Mouse (Mus musculus): ENCODE data around the gene Fbxo7. TPM values are rescaled to one million over a fixed set of nuclear protein-coding genes. Genes with fewer than 3 reads are reported as not detected.

The Fbxo7 gene
- polyA plus RNA-seq, 1 experiment = 81.5 TPM

DNA sequence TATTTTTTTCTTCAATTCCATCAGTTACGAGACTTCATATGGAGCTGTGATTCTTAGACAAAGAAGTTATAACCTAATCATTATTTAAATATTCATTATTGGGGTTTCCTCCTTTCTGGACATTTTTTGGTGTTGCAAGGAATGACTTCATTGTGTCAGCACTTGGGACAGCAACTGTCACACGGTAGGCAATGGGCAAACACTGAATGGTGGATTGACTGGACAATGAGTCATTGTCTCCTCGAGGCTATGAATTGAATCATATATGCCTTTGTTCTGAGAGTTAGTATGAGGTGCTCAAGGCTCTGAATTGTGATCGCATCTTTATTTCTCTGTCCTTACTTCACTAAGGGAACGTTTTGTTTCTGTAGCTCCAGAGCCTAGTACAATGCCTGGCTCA is 15.3 kb upstream of the Fbxo7 start:
- WGBS = 79% methylated on average over 5 of the region's 5 CpGs

DNA sequence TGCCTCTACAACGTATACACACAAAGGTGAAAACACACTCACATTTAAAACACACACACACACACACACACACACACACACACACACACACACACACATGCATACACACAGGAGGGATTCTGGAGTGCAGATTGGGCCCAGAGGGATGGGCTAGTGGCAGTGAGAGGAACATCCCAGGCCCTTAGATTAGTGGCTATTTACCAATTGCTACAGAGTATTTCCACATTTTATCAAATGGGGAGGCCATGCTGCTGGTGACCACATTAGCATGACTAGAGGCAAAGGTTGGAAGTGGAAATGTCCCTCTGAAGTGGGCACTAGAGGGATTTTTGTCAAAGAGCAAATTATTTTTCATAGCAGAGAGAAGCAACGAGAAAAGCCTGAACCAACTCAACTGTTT is 12.1 kb upstream of the Fbxo7 start:
- H3K4me1 ChIP-seq (ENCODE audit: control insufficient read depth, insufficient read depth, low read length) = no peaks in the 10 kb centered on the region
- no peaks in the 10 kb centered on the region for H3K27me3 ChIP-seq (replicated peaks; ENCODE audit: control insufficient read depth, insufficient read depth, low read length)
- no peaks in the 10 kb centered on the region for H3K36me3 ChIP-seq (ENCODE audit: control insufficient read depth, insufficient read depth, low read length)
- WGBS = 98% methylated on average over 2 of the region's 2 CpGs
- no peak overlapping the region for H3K4me3 ChIP-seq (ENCODE audit: insufficient read depth, low read depth, low read length)
- DNase-seq = no peak
- TF ChIP-seq CTCF (conservative IDR thresholded peaks at IDR 0.05; ENCODE audit: insufficient read depth, insufficient read length, low read depth, low read length) = no peak
- no peak for TF ChIP-seq POLR2A (IDR thresholded peaks at IDR 0.05; ENCODE audit: low read depth, low read length)
- H3K27ac ChIP-seq (ENCODE audit: insufficient read depth, low read depth, low read length) = no peak overlapping the region

More for the DNA sequence above, 15.3 kb upstream of the Fbxo7 start:
- Histone ChIP-seq H3K27me3 (replicated peaks; ENCODE audit: control insufficient read depth, insufficient read depth, low read length) (no peaks in the 10 kb centered on the region), H3K27ac (ENCODE audit: insufficient read depth, low read depth, low read length) (no peak overlapping the region), H3K4me3 (ENCODE audit: insufficient read depth, low read depth, low read length) (no peak overlapping the region), H3K36me3 (ENCODE audit: control insufficient read depth, insufficient read depth, low read length) (no peaks in the 10 kb centered on the region), H3K4me1 (ENCODE audit: control insufficient read depth, insufficient read depth, low read length) (no peaks in the 10 kb centered on the region)
- TF ChIP-seq POLR2A (IDR thresholded peaks at IDR 0.05; ENCODE audit: low read depth, low read length) = no peak
- no peak for TF ChIP-seq CTCF (conservative IDR thresholded peaks at IDR 0.05; ENCODE audit: insufficient read depth, insufficient read length, low read depth, low read length)
- DNase-seq = no peak

DNA sequence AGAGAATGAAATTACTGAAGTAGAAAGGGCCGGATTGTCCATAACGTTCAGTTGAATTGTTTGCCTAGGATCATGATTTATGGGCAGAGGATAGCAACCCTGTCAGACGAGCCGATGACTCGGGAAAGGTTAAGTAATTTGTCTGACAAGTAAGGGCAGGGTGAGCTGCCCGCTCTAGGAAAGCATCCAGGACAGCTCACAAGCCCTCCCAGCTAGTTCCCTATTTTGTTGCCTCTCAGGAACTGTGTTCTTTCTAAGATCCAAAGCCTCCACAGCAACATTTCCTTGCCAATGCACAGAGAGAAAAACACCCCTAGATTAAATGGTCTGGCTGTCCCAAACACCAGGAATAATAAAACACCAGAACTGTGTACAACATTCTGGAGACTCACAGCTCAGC is 11.1 kb upstream of the Fbxo7 start:
- DNase-seq = no peak
- TF ChIP-seq POLR2A (IDR thresholded peaks at IDR 0.05; ENCODE audit: low read depth, low read length) = no peak
- TF ChIP-seq CTCF (conservative IDR thresholded peaks at IDR 0.05; ENCODE audit: insufficient read depth, insufficient read length, low read depth, low read length) = no peak
- WGBS = 9% methylated on average over 6 of the region's 6 CpGs
- no peak overlapping the region for H3K4me3 ChIP-seq (ENCODE audit: insufficient read depth, low read depth, low read length)
- H3K27me3 ChIP-seq (replicated peaks; ENCODE audit: control insufficient read depth, insufficient read depth, low read length) = no peaks in the 10 kb centered on the region
- H3K4me1 ChIP-seq (ENCODE audit: control insufficient read depth, insufficient read depth, low read length) = peaks cover under 1% of the 10 kb centered on the region; the same call in 1 of the 2 replicates
- H3K36me3 ChIP-seq (ENCODE audit: control insufficient read depth, insufficient read depth, low read length) = no peaks in the 10 kb centered on the region
- H3K27ac ChIP-seq (ENCODE audit: insufficient read depth, low read depth, low read length) = no peak overlapping the region

DNA sequence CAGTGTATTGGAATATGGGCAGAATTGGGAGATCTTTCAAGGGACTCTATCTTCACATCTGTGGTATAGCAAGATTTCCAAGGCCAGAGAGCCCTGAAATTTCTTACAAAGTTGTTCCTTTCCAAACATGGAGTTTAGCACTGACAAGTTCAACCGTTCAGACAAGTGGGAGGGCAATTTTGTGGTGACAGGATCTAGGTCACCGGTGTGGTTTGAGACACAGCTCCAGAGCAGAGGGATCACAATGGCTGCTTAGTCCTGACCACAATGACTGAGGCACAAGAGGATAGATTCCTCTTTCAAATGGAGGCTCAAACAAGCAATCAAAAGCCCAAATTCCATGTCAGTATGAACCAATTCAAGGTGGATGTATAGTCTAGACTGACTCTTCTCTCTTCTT is 10.6 kb upstream of the Fbxo7 start:
- no peak for DNase-seq
- Histone ChIP-seq H3K4me1 (ENCODE audit: control insufficient read depth, insufficient read depth, low read length) (peaks cover 6% of the 10 kb centered on the region; the same call in 1 of the 2 replicates), H3K27ac (ENCODE audit: insufficient read depth, low read depth, low read length) (no peak overlapping the region), H3K27me3 (replicated peaks; ENCODE audit: control insufficient read depth, insufficient read depth, low read length) (no peaks in the 10 kb centered on the region), H3K4me3 (ENCODE audit: insufficient read depth, low read depth, low read length) (no peak overlapping the region), H3K36me3 (ENCODE audit: control insufficient read depth, insufficient read depth, low read length) (no peaks in the 10 kb centered on the region)
- 68% methylated on average over 2 of the region's 2 CpGs for WGBS
- TF ChIP-seq POLR2A (IDR thresholded peaks at IDR 0.05; ENCODE audit: low read depth, low read length) = no peak
- no peak for TF ChIP-seq CTCF (conservative IDR thresholded peaks at IDR 0.05; ENCODE audit: insufficient read depth, insufficient read length, low read depth, low read length)

DNA sequence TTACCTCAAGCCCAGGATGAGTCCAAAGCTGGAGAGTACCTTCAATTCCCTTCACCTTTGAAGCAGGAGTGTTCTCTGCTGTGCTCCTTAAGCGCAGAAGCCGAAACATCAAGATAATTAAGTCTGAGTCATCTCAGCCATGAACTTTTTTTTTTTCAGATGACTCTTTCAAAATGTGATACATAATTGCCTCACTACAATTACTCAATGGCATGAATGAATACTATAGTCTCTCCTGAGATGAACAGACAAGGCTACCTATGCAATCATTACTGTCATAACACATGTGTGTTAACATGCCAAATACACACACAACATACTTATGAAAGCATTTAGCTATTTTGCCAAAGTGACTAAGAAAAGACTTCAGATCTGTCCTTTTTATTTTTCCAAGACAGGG is 10.0 kb upstream of the Fbxo7 start, which contains the start of gene Bpifc:
TSS of gene Bpifc (minus strand) at position 115 of the 400 bp plus-strand sequence.
- H3K4me1 ChIP-seq (ENCODE audit: control insufficient read depth, insufficient read depth, low read length) = peaks cover 6% of the 10 kb centered on the region; the same call in 1 of the 2 replicates
- 89% methylated on average over 2 of the region's 2 CpGs for WGBS
- no peak for DNase-seq
- no peaks in the 10 kb centered on the region for H3K27me3 ChIP-seq (replicated peaks; ENCODE audit: control insufficient read depth, insufficient read depth, low read length)
- no peak within 1 kb of the TSS for H3K27ac ChIP-seq (ENCODE audit: insufficient read depth, low read depth, low read length)
- TF ChIP-seq CTCF (conservative IDR thresholded peaks at IDR 0.05; ENCODE audit: insufficient read depth, insufficient read length, low read depth, low read length) = no peak
- TF ChIP-seq POLR2A (IDR thresholded peaks at IDR 0.05; ENCODE audit: low read depth, low read length) = no peak
- no peaks in the 10 kb centered on the region for H3K36me3 ChIP-seq (ENCODE audit: control insufficient read depth, insufficient read depth, low read length)
- no peak within 1 kb of the TSS for H3K4me3 ChIP-seq (ENCODE audit: insufficient read depth, low read depth, low read length)

DNA sequence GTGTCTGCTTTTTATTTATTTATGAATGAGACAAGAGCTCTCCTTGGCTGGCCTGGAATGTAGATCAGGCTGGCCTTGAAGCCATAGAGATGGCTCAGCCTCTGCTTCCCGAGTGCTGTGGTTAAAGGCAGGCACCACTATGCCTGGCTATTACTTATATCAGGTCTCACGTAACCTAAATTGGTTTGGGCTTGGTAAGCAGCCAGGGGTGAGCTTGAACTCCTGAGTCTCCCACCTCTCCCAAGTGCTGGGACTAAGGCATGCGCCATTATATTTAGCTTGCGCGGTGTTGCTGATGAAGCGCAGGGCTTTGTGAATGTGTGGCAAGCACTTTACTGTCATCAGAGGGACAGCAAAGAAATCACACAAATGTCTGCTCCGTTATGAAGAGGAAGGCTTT is 4.0 kb upstream of the Fbxo7 start:
- H3K27ac ChIP-seq (ENCODE audit: insufficient read depth, low read depth, low read length) = no peak overlapping the region
- DNase-seq = no peak
- peaks cover 9% of the 10 kb centered on the region; the same call in 1 of the 2 replicates for H3K4me1 ChIP-seq (ENCODE audit: control insufficient read depth, insufficient read depth, low read length)
- no peaks in the 10 kb centered on the region for H3K27me3 ChIP-seq (replicated peaks; ENCODE audit: control insufficient read depth, insufficient read depth, low read length)
- WGBS = 97% methylated on average over 7 of the region's 7 CpGs
- TF ChIP-seq CTCF (conservative IDR thresholded peaks at IDR 0.05; ENCODE audit: insufficient read depth, insufficient read length, low read depth, low read length) (no peak), POLR2A (IDR thresholded peaks at IDR 0.05; ENCODE audit: low read depth, low read length) (no peak)
- H3K36me3 ChIP-seq (ENCODE audit: control insufficient read depth, insufficient read depth, low read length) = no peaks in the 10 kb centered on the region
- H3K4me3 ChIP-seq (ENCODE audit: insufficient read depth, low read depth, low read length) = no peak overlapping the region

DNA sequence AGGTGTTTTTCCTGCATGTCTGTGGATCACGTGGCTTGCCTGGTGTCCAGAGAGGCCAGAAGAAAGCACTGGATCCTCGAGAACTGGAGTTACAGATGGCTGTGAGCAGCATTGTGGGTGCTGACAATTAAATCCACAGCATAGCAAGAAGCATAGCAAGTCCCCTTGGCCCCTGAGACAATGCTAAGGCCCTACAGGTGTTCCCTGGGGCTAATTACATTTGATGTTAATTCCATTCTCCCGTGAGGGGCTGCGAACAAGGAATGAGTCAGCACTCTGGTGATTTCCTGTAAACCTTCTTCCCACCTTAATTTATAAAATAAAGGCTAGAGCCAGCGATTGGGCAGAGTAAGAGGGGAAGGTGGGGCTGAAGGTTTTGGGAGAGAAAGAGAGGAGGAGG is 3.0 kb upstream of the Fbxo7 start:
- Histone ChIP-seq H3K27me3 (replicated peaks; ENCODE audit: control insufficient read depth, insufficient read depth, low read length) (no peaks in the 10 kb centered on the region), H3K4me1 (ENCODE audit: control insufficient read depth, insufficient read depth, low read length) (peaks cover 11% of the 10 kb centered on the region; the same call in 1 of the 2 replicates), H3K27ac (ENCODE audit: insufficient read depth, low read depth, low read length) (no peak overlapping the region), H3K36me3 (ENCODE audit: control insufficient read depth, insufficient read depth, low read length) (no peaks in the 10 kb centered on the region), H3K4me3 (ENCODE audit: insufficient read depth, low read depth, low read length) (no peak overlapping the region)
- DNase-seq = no peak
- TF ChIP-seq POLR2A (IDR thresholded peaks at IDR 0.05; ENCODE audit: low read depth, low read length) (no peak), CTCF (conservative IDR thresholded peaks at IDR 0.05; ENCODE audit: insufficient read depth, insufficient read length, low read depth, low read length) (no peak)
- WGBS = 58% methylated on average over 5 of the region's 5 CpGs
